Mouse (Mus musculus) G1E (cell line): Measurements from ENCODE around the gene Hist1h2bq.

ENCODE experiments used
- CTCF ChIP-seq: IDR thresholded peaks from 2 replicates; pipeline ENCODE4 v1.5.1; 2012; ENCODE audit warnings: low read depth, low read length, inconsistent platforms, mixed read lengths
- GATA1 ChIP-seq: IDR thresholded peaks from 2 replicates; pipeline ENCODE4 v1.6.1; 2012; ENCODE audit warnings: borderline replicate concordance, low read length, inconsistent platforms, mixed read lengths

DNA sequence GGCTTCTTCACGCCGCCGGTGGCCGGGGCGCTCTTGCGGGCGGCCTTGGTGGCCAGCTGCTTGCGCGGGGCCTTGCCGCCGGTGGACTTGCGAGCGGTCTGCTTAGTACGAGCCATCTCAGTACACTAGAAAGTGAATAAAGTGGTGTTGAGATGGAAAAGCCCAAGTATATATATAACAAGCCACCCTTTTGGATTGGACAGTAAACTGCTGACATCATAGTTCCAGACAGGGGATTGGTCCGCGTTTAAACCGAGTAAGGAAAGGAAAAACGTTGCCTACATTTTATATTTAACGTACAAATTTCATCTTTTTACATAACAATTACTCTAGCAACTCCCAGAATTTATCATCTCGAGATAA is 26.8 kb downstream of the Hist1h2bq start, which contains the start of gene Hist1h3i:
- no peak for TF ChIP-seq CTCF
- no peak for TF ChIP-seq GATA1
